Mouse (Mus musculus): ENCODE measurements around the gene 5031439G07Rik. TPM values are rescaled to one million over a fixed set of nuclear protein-coding genes. Genes with fewer than 3 reads are reported as not detected.

5031439G07Rik gene
- polyA plus RNA-seq, 1 experiment from 2014 or later: 35.3 TPM

- Histone ChIP-seq H3K36me3 (peaks cover 67% of the 10 kb centered on the region), H3K27me3 (replicated peaks) (no peaks in the 10 kb centered on the region), H3K27ac (no peak overlapping the region), H3K4me2 (replicated peaks) (no peak overlapping the region), H3K4me1 (no peaks in the 10 kb centered on the region), H3K9ac (no peak overlapping the region), H3K9me3 (no peaks in the 10 kb centered on the region), H3K4me3 (no peak overlapping the region)
- no peak for ATAC-seq (ENCODE audit: low FRiP score, low read depth)
- 80% methylated on average over 12 of the region's 12 CpGs for WGBS
Observed at GRCm38 (mm10) chr15:84940102-84940501, 48.2 kb downstream of the 5031439G07Rik start.

- Histone ChIP-seq H3K27ac (no peak overlapping the region), H3K9me3 (no peaks in the 10 kb centered on the region), H3K4me1 (no peaks in the 10 kb centered on the region), H3K36me3 (peaks cover 99% of the 10 kb centered on the region), H3K4me2 (replicated peaks) (no peak overlapping the region), H3K4me3 (no peak overlapping the region), H3K9ac (no peak overlapping the region), H3K27me3 (replicated peaks) (no peaks in the 10 kb centered on the region)
- WGBS: 93% methylated on average over 16 of the region's 16 CpGs
- ATAC-seq (ENCODE audit: low FRiP score, low read depth): no peak
Observed at GRCm38 (mm10) chr15:84934901-84935300, 53.5 kb downstream of the 5031439G07Rik start.

GRCm38 (mm10) chr15:84932351-84932750, 56.0 kb downstream of the 5031439G07Rik start:
- H3K9ac ChIP-seq: no peak overlapping the region
- H3K27ac ChIP-seq: no peak overlapping the region
- H3K9me3 ChIP-seq: no peaks in the 10 kb centered on the region
- no peaks in the 10 kb centered on the region for H3K27me3 ChIP-seq (replicated peaks)
- no peak overlapping the region for H3K4me3 ChIP-seq
- 75% methylated on average over 5 of the region's 5 CpGs for WGBS
- H3K4me2 ChIP-seq (replicated peaks): no peak overlapping the region
- no peak for ATAC-seq (ENCODE audit: low FRiP score, low read depth)
- peaks cover 97% of the 10 kb centered on the region for H3K36me3 ChIP-seq
- H3K4me1 ChIP-seq: no peaks in the 10 kb centered on the region

GRCm38 (mm10) chr15:84925495-84926018, 62.8 kb downstream of the 5031439G07Rik start:
- no peak for ATAC-seq (ENCODE audit: low FRiP score, low read depth)
- Histone ChIP-seq H3K9me3 (no peaks in the 10 kb centered on the region), H3K9ac (0 out of 2 replicates have a peak overlapping the region, but pooled peaks have one; percentile 17), H3K4me1 (peaks cover 29% of the 10 kb centered on the region), H3K4me2 (replicated peaks) (peak overlapping the region; percentile 89), H3K4me3 (no peak overlapping the region), H3K27me3 (replicated peaks) (no peaks in the 10 kb centered on the region), H3K27ac (no peak overlapping the region), H3K36me3 (peaks cover 33% of the 10 kb centered on the region)
- 60% methylated on average over 1 of the region's 1 CpGs for WGBS

GRCm38 (mm10) chr15:84924781-84925315, 63.5 kb downstream of the 5031439G07Rik start:
- Histone ChIP-seq H3K27me3 (replicated peaks) (no peaks in the 10 kb centered on the region), H3K9me3 (no peaks in the 10 kb centered on the region), H3K9ac (peak overlapping the region; percentile 99), H3K4me3 (peak overlapping the region; percentile 99), H3K36me3 (peaks cover 26% of the 10 kb centered on the region), H3K27ac (no peak overlapping the region), H3K4me1 (peaks cover 29% of the 10 kb centered on the region), H3K4me2 (replicated peaks) (peak overlapping the region; percentile 89)
- 21% methylated on average over 9 of the region's 9 CpGs for WGBS
- no peak for ATAC-seq (ENCODE audit: low FRiP score, low read depth)

- Histone ChIP-seq H3K4me2 (replicated peaks) (peak overlapping the region; percentile 89), H3K27me3 (replicated peaks) (no peaks in the 10 kb centered on the region)
- WGBS: under 1% methylated on average over 68 of the region's 68 CpGs
Observed at GRCm38 (mm10) chr15:84923508-84924181, 64.7 kb downstream of the 5031439G07Rik start.

GRCm38 (mm10) chr15:84922884-84923507, 65.4 kb downstream of the 5031439G07Rik start, which contains the start of gene Nup50:
Gene Nup50, plus strand, starts transcription at chr15:84923411.
- Histone ChIP-seq H3K4me1 (peaks cover 29% of the 10 kb centered on the region), H3K4me3 (peak within 1 kb of the TSS; percentile 99), H3K36me3 (peaks cover 9% of the 10 kb centered on the region; the same call in 1 of the 2 replicates), H3K4me2 (replicated peaks) (peak within 1 kb of the TSS; percentile 89), H3K27ac (peak within 1 kb of the TSS; percentile 94), H3K9me3 (no peaks in the 10 kb centered on the region), H3K9ac (peak within 1 kb of the TSS; percentile 99), H3K27me3 (replicated peaks) (no peaks in the 10 kb centered on the region)
- ATAC-seq (ENCODE audit: low FRiP score, low read depth): peak; percentile 90
- under 1% methylated on average over 60 of the region's 60 CpGs for WGBS

More at GRCm38 (mm10) chr15:84923508-84924181, 64.7 kb downstream of the 5031439G07Rik start:
- peak; percentile 79 for ATAC-seq (ENCODE audit: low FRiP score, low read depth)
- Histone ChIP-seq H3K4me3 (peak overlapping the region; percentile 99), H3K4me1 (peaks cover 29% of the 10 kb centered on the region), H3K9ac (peak overlapping the region; percentile 99), H3K27ac (peak overlapping the region; percentile 94), H3K36me3 (peaks cover 14% of the 10 kb centered on the region), H3K9me3 (no peaks in the 10 kb centered on the region)

- Histone ChIP-seq H3K27me3 (replicated peaks) (no peaks in the 10 kb centered on the region), H3K9ac (no peak within 1 kb of the TSS), H3K4me3 (no peak within 1 kb of the TSS), H3K4me2 (replicated peaks) (no peak within 1 kb of the TSS), H3K9me3 (no peaks in the 10 kb centered on the region), H3K4me1 (peaks cover 18% of the 10 kb centered on the region), H3K36me3 (no peaks in the 10 kb centered on the region), H3K27ac (no peak within 1 kb of the TSS)
- no peak for ATAC-seq (ENCODE audit: low FRiP score, low read depth)
- WGBS: 92% methylated on average over 3 of the region's 3 CpGs
Observed at GRCm38 (mm10) chr15:84919938-84920337, 68.4 kb downstream of the 5031439G07Rik start, which contains the start of gene Gm29666. Gene Gm29666, minus strand, starts transcription at chr15:84920038.

- WGBS: 79% methylated on average over 3 of the region's 3 CpGs
Observed at GRCm38 (mm10) chr15:84913201-84913600, 75.2 kb downstream of the 5031439G07Rik start.

GRCm38 (mm10) chr15:84903843-84904385, 84.4 kb downstream of the 5031439G07Rik start:
- H3K9ac ChIP-seq: no peak overlapping the region
- no peak for ATAC-seq (ENCODE audit: low FRiP score, low read depth)
- no peaks in the 10 kb centered on the region for H3K9me3 ChIP-seq
- H3K36me3 ChIP-seq: no peaks in the 10 kb centered on the region
- no peak overlapping the region for H3K4me3 ChIP-seq
- no peak overlapping the region for H3K4me2 ChIP-seq (replicated peaks)
- H3K27me3 ChIP-seq (replicated peaks): no peaks in the 10 kb centered on the region
- 75% methylated on average over 7 of the region's 7 CpGs for WGBS
- no peak overlapping the region for H3K27ac ChIP-seq
- peaks cover under 1% of the 10 kb centered on the region for H3K4me1 ChIP-seq

More at GRCm38 (mm10) chr15:84913201-84913600, 75.2 kb downstream of the 5031439G07Rik start:
- Histone ChIP-seq H3K27me3 (replicated peaks) (no peaks in the 10 kb centered on the region), H3K27ac (no peak overlapping the region), H3K9ac (no peak overlapping the region), H3K4me2 (replicated peaks) (no peak overlapping the region), H3K4me1 (no peaks in the 10 kb centered on the region), H3K9me3 (no peaks in the 10 kb centered on the region), H3K4me3 (no peak overlapping the region), H3K36me3 (no peaks in the 10 kb centered on the region)
- ATAC-seq (ENCODE audit: low FRiP score, low read depth): no peak

GRCm38 (mm10) chr15:84898077-84898476, 90.3 kb downstream of the 5031439G07Rik start:
- Histone ChIP-seq H3K36me3 (no peaks in the 10 kb centered on the region), H3K9me3 (no peaks in the 10 kb centered on the region), H3K9ac (no peak overlapping the region), H3K27ac (no peak overlapping the region), H3K27me3 (replicated peaks) (no peaks in the 10 kb centered on the region), H3K4me2 (replicated peaks) (peak overlapping the region; percentile 4; the same call in 1 of the 2 replicates), H3K4me3 (no peak overlapping the region), H3K4me1 (peaks cover 6% of the 10 kb centered on the region)
- ATAC-seq (ENCODE audit: low FRiP score, low read depth): no peak
- 33% methylated on average over 7 of the region's 7 CpGs for WGBS

GRCm38 (mm10) chr15:84896664-84897063, 91.7 kb downstream of the 5031439G07Rik start:
- no peaks in the 10 kb centered on the region for H3K27me3 ChIP-seq (replicated peaks)
- H3K9ac ChIP-seq: no peak overlapping the region
- H3K4me3 ChIP-seq: no peak overlapping the region
- H3K4me2 ChIP-seq (replicated peaks): no peak overlapping the region
- H3K9me3 ChIP-seq: no peaks in the 10 kb centered on the region
- H3K36me3 ChIP-seq: no peaks in the 10 kb centered on the region
- H3K4me1 ChIP-seq: peaks cover 6% of the 10 kb centered on the region
- ATAC-seq (ENCODE audit: low FRiP score, low read depth): no peak
- no peak overlapping the region for H3K27ac ChIP-seq
- 90% methylated on average over 1 of the region's 1 CpGs for WGBS
